Mouse (Mus musculus) ES-E14 (cell line): ENCODE data around the gene Kcna4.

Experiments used
- CHD2 ChIP-seq: IDR thresholded peaks from 2 replicates; pipeline ENCODE4 v1.6.1; 2014; ENCODE audit warnings: mild to moderate bottlenecking, low read depth, low read length, inconsistent platforms
- HCFC1 ChIP-seq: IDR thresholded peaks from 2 replicates; pipeline ENCODE4 v1.6.1; 2012; ENCODE audit warnings: low read length, inconsistent platforms, borderline replicate concordance; ENCODE audit not compliant: insufficient read depth
- MAFK ChIP-seq: IDR thresholded peaks from 2 replicates; pipeline ENCODE4 v1.6.1; 2014; ENCODE audit warnings: mild to moderate bottlenecking, low read depth, low read length, inconsistent platforms; ENCODE audit not compliant: insufficient read depth
- ZC3H11A ChIP-seq: IDR thresholded peaks from 2 replicates; pipeline ENCODE4 v1.6.1; 2012; ENCODE audit warnings: low read depth, mild to moderate bottlenecking, inconsistent platforms, low read length, borderline replicate concordance
- ZNF384 ChIP-seq: IDR thresholded peaks from 2 replicates; pipeline ENCODE4 v1.6.1; 2012; ENCODE audit warnings: low read depth, low read length, inconsistent platforms

GRCm38 (mm10) chr2:107318636-107319035 lies 28.2 kb downstream of the Kcna4 start:
- TF ChIP-seq CHD2, result no peak
- no peak for TF ChIP-seq HCFC1
- no peak for TF ChIP-seq ZNF384
- no peak for TF ChIP-seq ZC3H11A
- TF ChIP-seq MAFK, result no peak
